ENCODE assay signal across 10 mouse cellular contexts in genomic region chrX:52052011-52052410, GRCm38 (mm10).
A peak's percentile ranks its signal among the peaks of the same experiment; 100 is the strongest.
DNase-seq lines count a peak whose midpoint lies in the region; ATAC-seq lines count a peak whose summit lies in the region.
"Had no signal": no experiment of that assay in that cellular context is flagged by ENCODE, and none has a peak within 500 bp of the region (broad histone marks: within the 10 kb centered on the region; RNA-seq: fewer than 3 reads in every experiment).

No protein-coding gene starts in this region.

- 62% methylated on average over 5 of the region's 5 CpGs for WGBS in midbrain, embryonic 14.5 days
- WGBS in midbrain, embryonic 10.5 days = 67% methylated on average over 5 of the region's 5 CpGs

- no peak for ATAC-seq in midbrain, embryonic 14.5 days (ENCODE audit: low FRiP score, low TSS enrichment)
- ATAC-seq: Patski had no signal

- H3K9ac ChIP-seq in midbrain, embryonic 14.5 days (replicated peaks; ENCODE audit: low read length) = no peak overlapping the region

- no peak overlapping the region for H3K4me2 ChIP-seq in midbrain, embryonic 14.5 days (ENCODE audit: low read length)

- DNase-seq in heart, adult 8-10 months (ENCODE audit: low spot score) = peak; percentile 13
- DNase-seq in heart, adult 11 months = no peak
- DNase-seq in midbrain, embryonic 14.5 days = peak; percentile 31
- DNase-seq in midbrain, embryonic 10.5 days (ENCODE audit: low spot score) = no peak
- peak; percentile 69 for DNase-seq in kidney, postnatal 14 days
- DNase-seq in testis, postnatal 14 days (ENCODE audit: low spot score) = peak; percentile 11
- DNase-seq in spleen, postnatal 10 days (ENCODE audit: low spot score in 2 of 2) = no peak
- no peak for DNase-seq in cerebellum, adult 18-20 months
- DNase-seq: right cerebral cortex, postnatal 14 days had no signal

- H3K36me3 ChIP-seq in midbrain, embryonic 14.5 days (ENCODE audit: control insufficient read depth, insufficient read depth, low read length) = no peaks in the 10 kb centered on the region
- 0 out of 2 replicates have a peak, but pooled peaks cover 3% of the 10 kb centered on the region for H3K36me3 ChIP-seq in midbrain, embryonic 10.5 days

- H3K9me3 ChIP-seq in midbrain, embryonic 14.5 days (ENCODE audit: control insufficient read depth, low read length) = no peaks in the 10 kb centered on the region
- H3K9me3 ChIP-seq in midbrain, embryonic 10.5 days (replicated peaks) = no peaks in the 10 kb centered on the region

- no peaks in the 10 kb centered on the region for H3K27me3 ChIP-seq in midbrain, embryonic 14.5 days (ENCODE audit: control insufficient read depth, insufficient read depth, low read length)
- H3K27me3 ChIP-seq in midbrain, embryonic 10.5 days (ENCODE audit: low read depth, poor library complexity, severe bottlenecking) = no peaks in the 10 kb centered on the region

- H3K4me1 ChIP-seq in midbrain, embryonic 14.5 days (ENCODE audit: control insufficient read depth, insufficient read depth, low read length) = no peaks in the 10 kb centered on the region
- H3K4me1 ChIP-seq in midbrain, embryonic 10.5 days = no peaks in the 10 kb centered on the region

- no peak overlapping the region for H3K4me3 ChIP-seq in midbrain, embryonic 14.5 days (replicated peaks; ENCODE audit: low read depth, low read length)
- H3K4me3 ChIP-seq in midbrain, embryonic 10.5 days = no peak overlapping the region

- no peak overlapping the region for H3K27ac ChIP-seq in midbrain, embryonic 14.5 days (replicated peaks; ENCODE audit: low read depth, low read length)
- no peak overlapping the region for H3K27ac ChIP-seq in midbrain, embryonic 10.5 days (replicated peaks)

Comparison
In these comparisons a context has a peak if more than half of its experiments do, and no peak if none do; other contexts are left out.
1. DNase-seq: peak in heart, adult 8-10 months (single experiment), midbrain, embryonic 14.5 days (single experiment), kidney, postnatal 14 days (single experiment) and testis, postnatal 14 days (single experiment); none in heart, adult 11 months (single experiment), midbrain, embryonic 10.5 days (single experiment), spleen, postnatal 10 days (0 of 2) and cerebellum, adult 18-20 months (0 of 2).